Mouse (Mus musculus) forebrain, embryonic 16.5 days (tissue): Measurements from ENCODE around the gene Klrb1f. TPM values are rescaled to one million over a fixed set of nuclear protein-coding genes. Genes with fewer than 3 reads are reported as not detected.
"Not testable (repeated sequence)": the region's sequence is repeated elsewhere in the genome, so short reads cannot be mapped to it uniquely, and the experiment has no call there.

Experiments used
- ATAC-seq: fragments of 200-750 bp; cut with Nextera tagmentation; 2 replicates; pipeline ENCODE4 v1.8.0; 2017; ENCODE audit warnings: mild to moderate bottlenecking, moderate library complexity
- H3K27ac ChIP-seq: fragments of 300-500 bp; sonication (generic); 2 replicates; pipeline ENCODE4 v1.5.1; 2014; ENCODE audit warnings: low read length, control low read depth
- H3K27me3 ChIP-seq: fragments of 300-500 bp; sonication (generic); replicated peaks from 2 replicates; pipeline ENCODE4 v1.6.1; 2014; ENCODE audit warnings: low read length; ENCODE audit not compliant: control insufficient read depth, insufficient read depth
- H3K36me3 ChIP-seq: fragments of 300-500 bp; sonication (generic); 2 replicates; pipeline ENCODE4 v1.6.1; 2014; ENCODE audit not compliant: control insufficient read depth, insufficient read depth
- H3K4me1 ChIP-seq: fragments of 300-500 bp; sonication (generic); replicated peaks from 2 replicates; pipeline ENCODE4 v1.6.1; 2014; ENCODE audit warnings: low read length; ENCODE audit not compliant: control insufficient read depth, insufficient read depth
- H3K4me2 ChIP-seq: fragments of 300-500 bp; sonication (generic); 2 replicates; pipeline ENCODE4 v1.6.1; 2014; ENCODE audit warnings: mild to moderate bottlenecking, low read length, control low read depth
- H3K4me3 ChIP-seq: fragments of 300-500 bp; sonication (generic); replicated peaks from 2 replicates; pipeline ENCODE4 v1.5.1; 2014; ENCODE audit warnings: mild to moderate bottlenecking, low read length, control low read depth
- H3K9ac ChIP-seq: fragments of 300-500 bp; sonication (generic); replicated peaks from 2 replicates; pipeline ENCODE4 v1.6.1; 2014; ENCODE audit warnings: low read depth, low read length, control low read depth
- H3K9me3 ChIP-seq: fragments of 300-500 bp; sonication (generic); 2 replicates; pipeline ENCODE4 v1.6.1; 2016; ENCODE audit warnings: low read length; ENCODE audit not compliant: control insufficient read depth
- WGBS: fragments of 180-500 bp; shearing (Covaris S2); extraction: QIAGEN DNeasy Blood & Tissue Kit; methylation state at CpG from one replicate; pipeline ENCODE4 v1.1.7; 2014; 5-methylcytosine and 5-hydroxymethylcytosine counted together
- polyA plus RNA-seq: library from polyadenylated mRNA; unstranded; fragments of >200 nt; fragmentation: Nextera tagmentation; extraction: Ambion mirVana; gene quantifications from 2 replicates; pipeline ENCODE4 v1.2.1, GENCODE M21; 2015

The Klrb1f gene
- polyA plus RNA-seq, 1 experiment from 2014 or later = 0.29 TPM

DNA sequence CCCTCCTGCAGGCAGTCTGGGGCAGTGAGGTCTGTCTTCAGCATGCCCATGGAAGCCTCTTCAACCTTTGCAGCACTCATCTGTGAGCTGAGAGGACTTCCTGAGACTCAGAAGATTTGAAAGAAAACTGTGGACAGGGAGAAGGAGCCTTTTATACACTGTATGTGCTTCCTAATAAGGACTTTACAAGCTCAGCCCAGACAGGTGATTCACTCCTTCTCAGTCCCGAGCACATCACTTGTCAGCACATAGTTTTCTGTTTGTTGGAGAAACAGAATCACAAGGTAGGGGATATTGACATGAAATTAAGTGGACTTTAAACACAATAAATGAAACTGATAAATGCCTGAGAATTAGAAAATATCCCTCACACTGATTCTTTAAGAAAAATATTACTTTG lies 55.1 kb downstream of the Klrb1f start, which contains the start of gene Clec2e:
TSS of gene Clec2e (minus strand) at position 120 of the 400 bp plus-strand sequence.
- H3K9ac ChIP-seq, H3K4me3 ChIP-seq, H3K36me3 ChIP-seq, H3K27ac ChIP-seq, H3K27me3 ChIP-seq, H3K4me2 ChIP-seq, ATAC-seq, H3K9me3 ChIP-seq, H3K4me1 ChIP-seq: not testable (repeated sequence)
- 87% methylated on average over 1 of the region's 1 CpGs for WGBS

DNA sequence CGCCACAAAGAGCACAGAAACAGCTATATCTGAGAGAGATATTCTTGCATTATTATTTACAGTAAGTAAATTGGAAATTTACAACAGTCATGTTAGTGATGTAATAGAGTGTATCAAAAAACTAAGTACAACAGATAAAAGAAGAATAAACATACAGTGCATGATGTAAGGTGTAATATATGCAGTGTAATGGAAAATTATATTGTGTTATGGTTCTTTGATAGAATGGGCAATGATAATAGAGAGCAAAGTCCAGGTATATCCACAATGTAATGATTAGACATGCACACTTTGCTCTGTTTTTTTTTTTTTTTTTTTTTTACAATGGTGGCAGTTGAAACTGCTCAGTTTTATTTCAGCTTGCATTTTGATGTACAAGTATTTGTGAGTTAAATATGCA lies 55.9 kb downstream of the Klrb1f start:
- Histone ChIP-seq H3K4me3 (no peak overlapping the region), H3K4me1 (no peaks in the 10 kb centered on the region), H3K9me3 (no peaks in the 10 kb centered on the region), H3K4me2 (no peak overlapping the region), H3K9ac (no peak overlapping the region), H3K27me3 (no peaks in the 10 kb centered on the region), H3K27ac (no peak overlapping the region), H3K36me3 (no peaks in the 10 kb centered on the region)
- WGBS = 84% methylated on average over 1 of the region's 1 CpGs
- no peak for ATAC-seq

DNA sequence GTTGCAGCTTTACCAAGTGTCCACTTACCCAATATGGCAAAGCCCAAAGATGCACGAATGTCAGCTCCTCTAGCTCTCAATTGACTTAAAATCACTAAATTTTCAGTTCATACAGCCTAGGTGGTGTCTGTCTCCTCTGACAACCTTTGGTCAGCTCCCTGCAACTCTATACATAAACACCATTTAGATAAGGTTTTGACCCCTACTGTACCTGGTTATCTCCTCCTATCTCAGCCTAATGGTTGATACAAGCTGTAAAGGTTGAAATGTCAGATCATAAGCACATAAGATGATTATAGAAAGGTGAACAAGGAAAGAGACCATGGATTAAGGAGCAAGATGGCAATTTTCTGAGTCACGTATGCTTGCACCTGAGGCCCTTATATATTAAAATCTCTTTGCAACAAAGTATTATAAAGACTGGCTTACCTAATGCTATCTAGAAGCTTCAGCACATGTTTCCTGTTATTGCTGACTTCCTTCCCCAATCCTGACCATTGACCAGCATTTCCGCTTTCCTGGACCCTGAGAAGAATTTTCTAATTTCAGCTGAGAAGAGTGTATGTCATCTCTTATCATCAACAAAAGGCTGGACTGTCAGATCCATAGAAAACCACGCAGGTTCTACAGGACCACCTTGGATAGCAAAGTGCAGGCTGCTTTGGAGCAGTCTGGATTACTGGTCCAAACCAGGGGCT lies 57.3 kb downstream of the Klrb1f start:
- Histone ChIP-seq H3K27ac (no peak overlapping the region), H3K27me3 (no peaks in the 10 kb centered on the region), H3K4me2 (no peak overlapping the region), H3K9me3 (no peaks in the 10 kb centered on the region), H3K4me1 (no peaks in the 10 kb centered on the region), H3K4me3 (no peak overlapping the region), H3K9ac (no peak overlapping the region), H3K36me3 (no peaks in the 10 kb centered on the region)
- 88% methylated on average over 4 of the region's 4 CpGs for WGBS
- ATAC-seq = no peak

Other genes with a start within 250 kb of the Klrb1f start
- not detected in 2 replicates for gene Gm44511, start 219.6 kb upstream of the Klrb1f start, polyA plus RNA-seq
- not detected in 2 replicates for gene Klrb1b, start 219.6 kb upstream of the Klrb1f start, polyA plus RNA-seq
- not detected in 2 replicates for gene Clec2i, start 158.3 kb upstream of the Klrb1f start, polyA plus RNA-seq
- 0.31 and 0.34 TPM in 2 replicates for gene BC035044, start 154.8 kb upstream of the Klrb1f start, polyA plus RNA-seq
- not detected in 2 replicates for gene Clec2g, start 111.5 kb upstream of the Klrb1f start, polyA plus RNA-seq
- gene Clec2e, start 55.0 kb downstream of the Klrb1f start, polyA plus RNA-seq = not detected in 2 replicates
- 0.18 and 0.40 TPM in 2 replicates for gene Clec2d, start 134.7 kb downstream of the Klrb1f start, polyA plus RNA-seq
- gene Cd69, start 229.5 kb downstream of the Klrb1f start, polyA plus RNA-seq = not detected in 2 replicates